Mouse (Mus musculus) heart, embryonic 16.5 days (tissue): ENCODE data around the gene Rnf113a2. TPM values are rescaled to one million over a fixed set of nuclear protein-coding genes. Genes with fewer than 3 reads are reported as not detected.

ENCODE experiments used
- ATAC-seq: fragments of 200-750 bp; cut with Nextera tagmentation; replicated peaks from 2 replicates; pipeline ENCODE4 v1.8.0; 2017; ENCODE audit warnings: moderate number of reproducible peaks; ENCODE audit not compliant: insufficient read depth, low FRiP score; ENCODE audit errors: extremely low read depth
- H3K27ac ChIP-seq: fragments of 300-500 bp; sonication (generic); 2 replicates; pipeline ENCODE4 v1.5.1; 2014; ENCODE audit warnings: mild to moderate bottlenecking, low read length, control low read depth, moderate library complexity
- H3K27me3 ChIP-seq: fragments of 300-500 bp; sonication (generic); 2 replicates; pipeline ENCODE4 v1.6.1; 2014; ENCODE audit warnings: low read length, mixed read lengths; ENCODE audit not compliant: control insufficient read depth, insufficient read depth
- H3K36me3 ChIP-seq: fragments of 300-500 bp; sonication (generic); 2 replicates; pipeline ENCODE4 v1.6.1; 2014; ENCODE audit not compliant: control insufficient read depth, insufficient read depth
- H3K4me1 ChIP-seq: fragments of 300-500 bp; sonication (generic); 2 replicates; pipeline ENCODE4 v1.6.1; 2014; ENCODE audit warnings: low read length, mixed read lengths; ENCODE audit not compliant: control insufficient read depth, insufficient read depth
- H3K4me2 ChIP-seq: fragments of 300-500 bp; sonication (generic); 2 replicates; pipeline ENCODE4 v1.6.1; 2014; ENCODE audit warnings: low read depth, mild to moderate bottlenecking, control low read depth, low read length
- H3K4me3 ChIP-seq: fragments of 300-500 bp; sonication (generic); 2 replicates; pipeline ENCODE4 v1.5.1; 2014; ENCODE audit warnings: mild to moderate bottlenecking, control low read depth, low read length
- H3K9ac ChIP-seq: fragments of 300-500 bp; sonication (generic); 2 replicates; pipeline ENCODE4 v1.6.1; 2014; ENCODE audit warnings: low read length, control low read depth
- H3K9me3 ChIP-seq: fragments of 300-500 bp; sonication (generic); replicated peaks from 2 replicates; pipeline ENCODE4 v1.6.1; 2016; ENCODE audit warnings: low read length; ENCODE audit not compliant: control insufficient read depth
- WGBS: fragments of 180-500 bp; shearing (Covaris S2); extraction: QIAGEN DNeasy Blood & Tissue Kit; methylation state at CpG from one replicate; pipeline ENCODE4 v1.1.7; 2014; 5-methylcytosine and 5-hydroxymethylcytosine counted together
- polyA plus RNA-seq: library from polyadenylated mRNA; unstranded; fragments of >200 nt; fragmentation: Nextera tagmentation; extraction: Ambion mirVana; gene quantifications from 2 replicates; pipeline ENCODE4 v1.2.1, GENCODE M21; 2015

Gene Rnf113a2
- polyA plus RNA-seq = 21.1 and 25.1 TPM in 2 replicates

DNA sequence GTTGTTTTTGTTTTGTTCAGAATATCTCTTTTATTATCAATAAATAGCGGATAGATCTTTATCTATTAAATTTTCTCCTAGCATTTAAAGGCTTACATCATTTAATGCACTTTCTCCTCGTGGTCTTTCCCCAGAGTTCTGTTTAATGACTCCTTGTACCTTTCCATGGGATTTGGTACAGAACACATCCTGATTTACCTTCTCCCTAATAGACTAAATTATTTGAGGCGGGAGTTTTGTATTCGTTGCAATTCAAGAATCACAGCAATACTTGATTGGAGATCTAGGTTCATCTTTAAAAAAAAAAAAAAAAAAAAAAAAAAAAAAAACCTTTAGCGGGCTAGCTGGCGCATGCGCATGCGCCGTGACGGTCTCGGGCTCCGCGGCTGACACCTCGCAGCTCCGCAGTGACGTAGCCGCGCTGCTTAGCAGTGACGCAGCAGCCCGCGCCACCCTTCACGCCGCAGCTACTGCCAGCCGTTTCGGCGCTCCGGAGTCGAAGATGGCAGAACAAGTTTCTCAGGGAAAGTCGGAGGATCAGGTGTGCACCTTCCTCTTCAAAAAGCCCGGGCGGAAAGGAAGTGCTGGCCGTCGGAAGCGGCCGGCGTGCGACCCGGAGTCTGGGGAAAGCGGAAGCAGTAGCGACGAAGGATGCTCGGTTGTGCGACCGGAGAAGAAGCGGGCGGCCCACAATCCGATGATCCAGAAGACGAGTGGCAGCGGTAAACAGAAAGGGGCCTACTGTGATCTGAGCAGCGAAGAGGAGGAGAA is at the start of gene Rnf113a2:
Gene Rnf113a2, plus strand, starts transcription at position 363 of the 771 bp plus-strand sequence.
- 2% methylated on average over 50 of the region's 50 CpGs for WGBS
- no peaks in the 10 kb centered on the region for H3K36me3 ChIP-seq
- H3K27me3 ChIP-seq = no peaks in the 10 kb centered on the region
- H3K4me3 ChIP-seq = peak within 1 kb of the TSS; percentile 53
- H3K4me2 ChIP-seq = peak within 1 kb of the TSS; percentile 66
- peak within 1 kb of the TSS; percentile 34; the same call in 1 of the 2 replicates for H3K27ac ChIP-seq
- H3K4me1 ChIP-seq = peaks cover 4% of the 10 kb centered on the region; the same call in 1 of the 2 replicates
- peak within 1 kb of the TSS; percentile 68 for H3K9ac ChIP-seq
- H3K9me3 ChIP-seq = no peaks in the 10 kb centered on the region
- ATAC-seq = peak; percentile 88

DNA sequence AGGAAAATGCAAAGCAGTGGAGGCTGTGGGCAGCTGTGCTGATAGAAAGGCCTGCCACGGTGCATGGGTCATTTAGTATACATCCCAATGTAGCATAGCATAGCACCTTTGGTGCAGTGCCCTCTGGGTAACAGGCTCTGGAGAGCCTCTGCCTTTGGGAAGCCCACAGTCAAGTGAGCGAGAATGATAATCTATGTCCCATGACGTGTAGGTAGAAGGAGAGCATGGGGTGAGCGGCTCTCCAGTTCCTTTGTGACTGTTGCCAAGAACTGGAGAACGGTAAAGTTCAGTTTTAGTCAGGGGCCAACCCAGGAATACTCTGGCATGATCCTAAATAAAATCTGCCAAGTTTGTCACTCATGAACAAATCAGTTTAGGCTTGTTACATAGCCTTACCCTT is 45.3 kb upstream of the Rnf113a2 start:
- H3K9ac ChIP-seq = no peak overlapping the region
- peaks cover 16% of the 10 kb centered on the region for H3K4me1 ChIP-seq
- no peaks in the 10 kb centered on the region for H3K9me3 ChIP-seq
- no peak for ATAC-seq
- H3K36me3 ChIP-seq = peaks cover 48% of the 10 kb centered on the region
- WGBS = 81% methylated on average over 5 of the region's 5 CpGs
- no peak overlapping the region for H3K27ac ChIP-seq
- no peaks in the 10 kb centered on the region for H3K27me3 ChIP-seq
- H3K4me3 ChIP-seq = no peak overlapping the region
- H3K4me2 ChIP-seq = no peak overlapping the region

DNA sequence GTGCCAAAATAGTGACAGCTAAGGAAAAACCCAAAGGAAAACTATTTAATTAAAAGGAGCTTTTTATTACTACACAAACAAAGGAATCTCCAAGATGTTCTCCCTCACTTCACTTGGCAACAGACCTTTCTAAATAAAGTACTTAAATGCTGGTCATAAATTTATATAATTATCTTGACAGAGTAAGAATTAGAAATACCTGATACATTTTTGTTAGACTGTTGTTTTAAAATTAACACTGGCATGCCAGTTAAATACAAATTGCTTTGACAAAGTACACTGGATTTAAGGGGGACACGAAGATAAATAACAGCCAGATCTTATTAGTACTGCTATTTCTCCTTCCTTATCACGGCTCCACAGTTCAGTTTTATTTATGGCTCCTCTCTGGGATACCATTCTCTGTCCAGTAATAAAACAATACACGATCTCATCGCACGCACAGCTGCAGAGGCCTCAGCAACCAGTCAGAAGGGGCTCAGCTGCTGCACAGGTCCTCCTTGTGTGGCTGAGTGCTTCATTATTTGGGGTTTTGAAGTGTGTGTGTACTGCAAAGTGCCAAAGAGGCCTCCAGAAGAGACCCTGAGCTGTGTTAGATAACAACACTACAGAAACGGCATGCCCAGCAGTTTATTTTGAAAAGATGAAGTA is 43.0 kb upstream of the Rnf113a2 start:
- Histone ChIP-seq H3K36me3 (peaks cover 56% of the 10 kb centered on the region), H3K4me3 (no peak overlapping the region), H3K27me3 (no peaks in the 10 kb centered on the region), H3K9me3 (no peaks in the 10 kb centered on the region), H3K27ac (peak overlapping the region; percentile 93), H3K4me1 (peaks cover 16% of the 10 kb centered on the region), H3K4me2 (no peak overlapping the region), H3K9ac (peak overlapping the region; percentile 38; the same call in 1 of the 2 replicates)
- WGBS = 38% methylated on average over 6 of the region's 6 CpGs
- peak; percentile 75 for ATAC-seq

DNA sequence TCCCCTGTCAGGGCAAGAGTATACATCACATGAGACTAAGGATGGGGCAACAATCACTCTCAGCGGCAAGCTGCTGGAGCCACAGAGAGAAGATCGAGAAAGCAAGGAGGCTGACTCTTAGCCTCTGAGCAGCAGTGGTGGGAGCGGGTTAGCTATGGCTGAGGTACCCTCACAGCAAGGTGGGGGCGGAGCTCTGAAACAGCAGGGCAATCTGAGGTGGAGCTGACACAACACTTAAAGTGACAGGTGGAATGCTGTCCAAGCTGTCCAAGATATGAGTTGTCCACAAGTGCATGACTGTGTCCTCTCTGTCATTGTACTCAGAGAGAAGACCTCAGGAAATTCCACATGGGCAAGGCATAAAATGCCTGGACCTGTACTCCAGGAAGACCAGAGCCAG is 34.6 kb upstream of the Rnf113a2 start:
- Histone ChIP-seq H3K36me3 (peaks cover 20% of the 10 kb centered on the region), H3K27ac (peak overlapping the region; percentile 90), H3K4me2 (peak overlapping the region; percentile 57), H3K9ac (peak overlapping the region; percentile 62), H3K27me3 (no peaks in the 10 kb centered on the region), H3K9me3 (no peaks in the 10 kb centered on the region), H3K4me1 (peaks cover 29% of the 10 kb centered on the region), H3K4me3 (peak overlapping the region; percentile 45)
- ATAC-seq = peak; percentile 74
- WGBS = 56% methylated on average over 4 of the region's 4 CpGs

DNA sequence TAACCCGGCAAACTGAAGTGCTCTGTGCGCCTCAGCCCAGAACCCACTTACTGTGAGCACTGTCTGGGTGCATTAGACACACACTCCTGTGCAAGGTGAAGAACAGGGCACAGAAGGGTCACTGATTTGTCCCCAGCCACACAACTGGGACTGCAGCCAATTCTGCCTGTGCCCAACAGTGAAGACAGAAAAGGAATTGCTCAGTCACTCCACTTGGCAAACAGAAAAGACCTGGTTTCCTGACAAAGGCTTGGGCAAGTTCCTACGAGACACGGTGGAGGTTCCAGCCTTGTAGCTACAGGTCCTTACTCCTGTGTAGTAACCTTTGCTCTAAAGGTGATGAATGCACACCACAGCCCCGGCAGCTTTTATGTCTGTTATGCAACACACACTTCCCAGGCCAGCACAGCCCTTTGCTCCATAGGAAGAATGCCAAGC is 32.3 kb upstream of the Rnf113a2 start:
- H3K4me2 ChIP-seq = 0 out of 2 replicates have a peak overlapping the region, but pooled peaks have one; percentile 17

DNA sequence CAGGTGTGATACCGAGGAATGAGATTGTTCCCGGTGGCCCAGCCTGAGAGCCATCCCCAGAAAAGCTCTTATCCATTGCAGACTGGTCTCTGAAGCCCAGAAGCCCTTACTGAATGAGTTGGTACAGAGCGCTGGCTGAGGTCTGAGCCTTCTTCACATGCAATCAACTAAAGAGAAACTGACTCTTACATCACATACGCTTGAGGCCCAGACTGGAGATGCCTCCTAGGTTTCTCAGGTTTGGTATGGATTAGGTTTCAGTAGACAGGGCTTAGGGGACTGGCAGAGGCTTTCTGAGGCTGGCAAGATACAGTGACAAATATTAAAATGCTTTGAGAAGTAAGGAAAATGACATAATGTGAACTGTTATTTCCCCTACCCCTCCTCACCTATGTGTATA is 31.6 kb upstream of the Rnf113a2 start:
- WGBS = 80% methylated on average over 4 of the region's 4 CpGs
- H3K9me3 ChIP-seq = no peaks in the 10 kb centered on the region
- H3K36me3 ChIP-seq = peaks cover 3% of the 10 kb centered on the region
- ATAC-seq = no peak
- H3K27me3 ChIP-seq = no peaks in the 10 kb centered on the region
- H3K4me3 ChIP-seq = no peak overlapping the region
- peaks cover 29% of the 10 kb centered on the region for H3K4me1 ChIP-seq
- H3K27ac ChIP-seq = peak overlapping the region; percentile 91
- no peak overlapping the region for H3K4me2 ChIP-seq
- 0 out of 2 replicates have a peak overlapping the region, but pooled peaks have one; percentile 7 for H3K9ac ChIP-seq

More for the DNA sequence above, 32.3 kb upstream of the Rnf113a2 start:
- WGBS = 24% methylated on average over 5 of the region's 5 CpGs
- Histone ChIP-seq H3K9me3 (no peaks in the 10 kb centered on the region), H3K4me1 (peaks cover 29% of the 10 kb centered on the region), H3K36me3 (peaks cover 3% of the 10 kb centered on the region), H3K27me3 (no peaks in the 10 kb centered on the region), H3K9ac (peak overlapping the region; percentile 45; the same call in 1 of the 2 replicates), H3K27ac (peak overlapping the region; percentile 91), H3K4me3 (no peak overlapping the region)
- peak; percentile 82 for ATAC-seq

DNA sequence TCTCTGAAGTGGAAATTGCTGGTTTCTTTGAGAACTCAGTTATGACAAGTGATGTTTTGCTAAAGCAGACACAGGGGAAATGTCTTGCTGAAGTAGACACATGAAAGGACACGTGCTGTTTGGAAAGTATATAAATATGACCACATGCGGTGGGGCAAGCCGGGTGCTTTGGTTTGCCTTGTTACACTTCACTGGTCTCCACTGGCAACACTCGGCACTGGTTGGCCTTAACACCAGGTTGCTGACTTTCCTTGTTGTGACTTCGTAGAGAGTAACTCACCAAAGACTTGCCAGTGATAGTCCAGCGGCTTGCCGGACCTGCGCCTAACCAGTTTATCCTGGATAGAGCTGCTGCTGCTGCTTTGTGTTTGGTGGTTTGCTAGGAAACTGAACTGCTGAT is 28.9 kb upstream of the Rnf113a2 start:
- Histone ChIP-seq H3K4me3 (no peak overlapping the region), H3K9ac (no peak overlapping the region), H3K9me3 (no peaks in the 10 kb centered on the region), H3K4me1 (peaks cover 22% of the 10 kb centered on the region), H3K4me2 (no peak overlapping the region), H3K27me3 (no peaks in the 10 kb centered on the region), H3K27ac (no peak overlapping the region), H3K36me3 (peaks cover 5% of the 10 kb centered on the region; the same call in 1 of the 2 replicates)
- ATAC-seq = no peak
- WGBS = 83% methylated on average over 8 of the region's 8 CpGs

DNA sequence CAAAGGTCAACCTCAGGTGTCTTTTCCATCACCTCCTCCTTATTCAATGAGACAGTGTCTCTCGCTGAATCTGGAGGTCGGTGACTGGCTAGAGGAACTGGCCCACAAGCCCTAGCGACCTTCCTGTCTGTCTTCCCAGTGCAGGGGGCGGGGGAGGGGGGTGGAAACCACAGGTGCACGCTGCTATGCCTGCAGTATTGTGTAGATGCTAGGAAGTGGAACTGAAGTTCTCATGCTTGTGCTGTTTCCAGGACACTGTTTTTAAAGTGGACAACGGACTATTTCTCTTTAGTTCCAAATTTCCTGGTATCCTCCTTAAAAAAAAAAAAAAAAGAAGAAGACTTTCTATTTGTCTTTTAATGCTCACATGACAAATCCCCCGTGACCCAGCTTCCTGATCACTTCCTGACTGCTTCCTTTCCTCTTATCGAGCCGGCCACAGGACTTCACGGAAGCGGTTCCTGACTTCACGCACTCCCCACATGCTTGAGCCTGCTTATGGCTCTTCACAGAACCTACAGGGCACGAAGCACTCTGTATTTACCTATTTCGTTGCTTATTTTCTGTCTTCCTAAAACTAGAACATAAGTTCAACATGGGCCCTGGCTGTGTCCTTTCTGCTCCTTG is 28.1 kb upstream of the Rnf113a2 start:
- 0 out of 2 replicates have a peak overlapping the region, but pooled peaks have one; percentile 14 for H3K4me2 ChIP-seq
- H3K9ac ChIP-seq = no peak overlapping the region
- no peak overlapping the region for H3K4me3 ChIP-seq
- peaks cover 20% of the 10 kb centered on the region for H3K4me1 ChIP-seq
- no peaks in the 10 kb centered on the region for H3K27me3 ChIP-seq
- ATAC-seq = no peak
- peaks cover 7% of the 10 kb centered on the region; the same call in 1 of the 2 replicates for H3K36me3 ChIP-seq
- 69% methylated on average over 14 of the region's 14 CpGs for WGBS
- H3K27ac ChIP-seq = no peak overlapping the region
- no peaks in the 10 kb centered on the region for H3K9me3 ChIP-seq
